Mouse (Mus musculus) thymus, adult 2 months (tissue): ENCODE data around the gene Lcp2. TPM values are rescaled to one million over a fixed set of nuclear protein-coding genes. Genes with fewer than 3 reads are reported as not detected.
"Not testable (repeated sequence)": the region's sequence is repeated elsewhere in the genome, so short reads cannot be mapped to it uniquely, and the experiment has no call there.

ENCODE experiments used
- DNase-seq: peaks from one replicate; pipeline ENCODE4 v3.0.0; 2021
- H3K27ac ChIP-seq: fragments of 200-500 bp; 2 replicates; pipeline ENCODE4 v1.5.1; 2012; ENCODE audit warnings: low read length, control low read depth; ENCODE audit not compliant: control insufficient read depth, insufficient read depth
- H3K27me3 ChIP-seq: fragments of 200-500 bp; 2 replicates; pipeline ENCODE4 v1.6.1; 2012; ENCODE audit warnings: mild to moderate bottlenecking, low read length, moderate library complexity, mixed read lengths; ENCODE audit not compliant: control insufficient read depth, insufficient read depth
- H3K36me3 ChIP-seq: fragments of 200-500 bp; 2 replicates; pipeline ENCODE4 v1.6.1; 2012; ENCODE audit warnings: mild to moderate bottlenecking, low read length, moderate library complexity; ENCODE audit not compliant: control insufficient read depth, insufficient read depth
- H3K4me1 ChIP-seq: fragments of 200-500 bp; replicated peaks from 2 replicates; pipeline ENCODE4 v1.6.1; 2012; ENCODE audit warnings: low read length; ENCODE audit not compliant: control insufficient read depth, insufficient read depth
- H3K4me3 ChIP-seq: fragments of 200-500 bp; 2 replicates; pipeline ENCODE4 v1.5.1; 2012; ENCODE audit warnings: mild to moderate bottlenecking, low read length, control low read depth, moderate library complexity; ENCODE audit not compliant: control insufficient read depth, insufficient read depth
- CTCF ChIP-seq: fragments of 200-500 bp; IDR thresholded peaks from 2 replicates; pipeline ENCODE4 v1.5.1; 2012; ENCODE audit warnings: mild to moderate bottlenecking, control low read depth, low read length, moderate library complexity, borderline replicate concordance; ENCODE audit not compliant: control insufficient read depth, poor library complexity, insufficient read depth; ENCODE audit errors: extremely low read depth
- POLR2A ChIP-seq: fragments of 200-500 bp; IDR thresholded peaks from 2 replicates; pipeline ENCODE4 v1.6.1; 2012; ENCODE audit warnings: mild to moderate bottlenecking, low read length, control low read depth, moderate library complexity; ENCODE audit not compliant: control insufficient read depth, poor library complexity, insufficient read depth; ENCODE audit errors: extremely low read depth
- WGBS: fragments of 180-500 bp; shearing (Covaris S2); methylation state at CpG from one replicate; pipeline ENCODE4 v1.1.7; 2018; 5-methylcytosine and 5-hydroxymethylcytosine counted together
- polyA plus RNA-seq: library from polyadenylated mRNA; depleted of rRNA; stranded (reverse); fragments of >200 nt; gene quantifications from 2 replicates; pipeline ENCODE4 v1.2.3, GENCODE M21; 2012

The Lcp2 gene
- polyA plus RNA-seq, 1 experiment: 153 TPM

DNA sequence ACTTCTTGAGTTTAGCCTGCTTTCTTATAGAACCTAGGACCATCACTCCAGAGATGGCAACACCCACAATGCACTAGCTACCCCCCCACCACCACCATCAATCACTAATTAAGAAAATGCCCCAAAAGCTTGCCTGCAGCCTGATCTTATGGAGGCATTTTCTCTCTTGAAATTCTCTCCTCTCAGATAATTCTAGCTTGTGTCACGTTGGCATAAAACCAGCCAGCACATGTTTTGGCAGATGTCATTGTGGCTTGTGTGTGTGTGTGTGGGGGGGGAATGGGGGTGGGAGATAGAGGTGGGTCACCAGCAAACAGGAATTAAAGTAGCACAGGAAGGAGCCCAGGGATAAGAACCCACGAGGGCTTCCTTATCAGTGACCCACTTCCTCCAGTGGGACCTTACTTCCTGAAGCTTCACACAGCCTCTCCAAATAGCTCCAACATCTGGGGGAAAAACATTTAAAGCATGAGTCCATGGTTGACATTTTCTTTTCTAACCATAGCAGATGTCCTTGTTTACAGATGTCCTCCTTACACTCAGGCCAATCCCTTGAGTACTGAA is 69.9 kb downstream of the Lcp2 start:
- Histone ChIP-seq H3K36me3 (no peaks in the 10 kb centered on the region), H3K4me3 (no peak overlapping the region), H3K27me3 (no peaks in the 10 kb centered on the region), H3K4me1 (peaks cover 5% of the 10 kb centered on the region), H3K27ac (0 out of 2 replicates have a peak overlapping the region, but pooled peaks have one; percentile 29)
- WGBS: 3% methylated on average over 2 of the region's 2 CpGs
- TF ChIP-seq POLR2A (no peak), CTCF (no peak)
- DNase-seq: no peak

DNA sequence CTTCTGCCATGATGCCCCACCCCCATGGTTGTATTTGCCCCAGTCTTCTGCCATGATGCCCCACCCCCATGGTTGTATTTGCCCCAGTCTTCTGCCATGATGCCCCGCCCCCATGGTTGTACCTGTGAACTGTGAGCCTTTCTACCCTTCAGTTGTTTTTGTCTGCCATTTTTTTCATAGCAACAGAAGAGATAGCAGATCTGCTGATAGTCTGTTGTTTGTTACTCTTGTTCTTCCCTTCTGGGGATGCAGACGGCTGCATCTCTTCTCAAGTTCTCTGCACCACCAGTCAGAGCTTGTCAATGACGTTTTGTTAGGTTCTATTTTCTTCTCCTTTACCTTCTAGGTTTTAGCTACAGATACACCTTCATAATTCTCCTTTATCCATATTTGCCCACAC is 70.9 kb downstream of the Lcp2 start:
- 70% methylated on average over 3 of the region's 3 CpGs for WGBS
- H3K4me1 ChIP-seq: peaks cover 5% of the 10 kb centered on the region
- no peak for TF ChIP-seq CTCF

DNA sequence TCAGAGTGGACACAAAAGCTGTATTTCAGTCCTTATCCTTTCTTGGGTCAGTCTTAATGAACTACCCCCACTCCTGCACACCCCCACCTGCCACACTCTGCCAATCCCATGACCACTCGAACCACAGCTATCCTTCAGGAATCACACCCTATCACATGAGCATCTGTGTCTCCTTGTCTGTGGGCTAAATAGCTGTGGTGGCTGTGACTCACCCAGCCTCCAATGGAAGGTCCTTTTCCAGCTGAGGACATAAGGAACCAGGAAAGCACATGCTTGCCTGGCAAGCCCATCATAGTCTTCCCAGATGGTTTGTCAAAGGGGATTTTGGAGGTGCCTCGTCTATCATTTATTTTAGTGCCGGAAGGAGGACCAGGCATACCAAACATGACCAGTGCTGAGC is 71.6 kb downstream of the Lcp2 start:
- Histone ChIP-seq H3K27me3 (no peaks in the 10 kb centered on the region), H3K27ac (no peak overlapping the region), H3K36me3 (no peaks in the 10 kb centered on the region), H3K4me1 (peaks cover 5% of the 10 kb centered on the region), H3K4me3 (no peak overlapping the region)
- no peak for TF ChIP-seq CTCF
- TF ChIP-seq POLR2A: no peak
- WGBS: 90% methylated on average over 3 of the region's 3 CpGs
- DNase-seq: no peak

More for the DNA sequence above, 70.9 kb downstream of the Lcp2 start:
- Histone ChIP-seq H3K4me3 (no peak overlapping the region), H3K27me3 (no peaks in the 10 kb centered on the region), H3K27ac (no peak overlapping the region), H3K36me3 (no peaks in the 10 kb centered on the region)
- DNase-seq: no peak

DNA sequence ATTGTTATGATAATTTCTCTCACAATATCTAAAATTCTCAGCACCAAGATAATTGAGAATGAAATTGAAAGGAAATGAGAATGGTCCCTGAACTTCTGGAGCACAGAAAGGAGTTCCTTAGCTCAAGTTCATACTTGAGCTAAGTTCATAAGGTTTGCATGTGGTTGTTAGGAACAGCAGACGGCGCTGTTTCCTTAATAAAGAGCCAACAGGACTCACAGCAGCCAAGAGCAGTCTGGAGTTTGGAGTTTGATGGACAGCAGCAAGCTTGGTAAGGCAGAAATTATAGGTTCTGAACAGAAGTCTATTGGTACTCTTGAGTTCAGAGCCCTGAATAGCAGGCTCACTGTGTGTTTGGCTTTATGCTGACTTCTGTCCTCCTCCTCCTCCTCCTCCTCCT is 76.4 kb downstream of the Lcp2 start:
- TF ChIP-seq POLR2A (no peak), CTCF (no peak)
- H3K27ac ChIP-seq: no peak overlapping the region
- H3K36me3 ChIP-seq: no peaks in the 10 kb centered on the region
- H3K4me3 ChIP-seq: no peak overlapping the region
- H3K27me3 ChIP-seq: no peaks in the 10 kb centered on the region
- DNase-seq: peak; percentile 14
- no peaks in the 10 kb centered on the region for H3K4me1 ChIP-seq
- 12% methylated on average over 2 of the region's 2 CpGs for WGBS

DNA sequence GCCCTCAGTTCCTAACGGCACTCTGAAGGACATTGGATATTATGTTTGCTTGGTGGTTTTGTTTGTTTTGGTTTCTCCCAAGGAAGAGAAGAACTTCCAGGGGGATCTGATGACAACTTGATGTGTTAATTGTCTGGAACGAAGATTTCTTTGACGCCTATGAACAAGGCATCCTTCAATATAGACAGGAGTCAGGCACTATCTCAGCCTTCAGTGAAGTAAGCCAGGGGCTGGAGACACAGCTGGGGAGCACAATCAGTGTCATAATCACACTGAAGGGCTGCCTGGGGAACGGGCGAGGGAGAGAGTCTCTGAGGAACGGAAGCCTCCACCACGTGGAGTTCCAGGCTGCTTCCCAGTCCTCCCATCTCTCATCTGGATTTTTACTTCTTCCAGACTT is 78.1 kb downstream of the Lcp2 start:
- H3K27me3 ChIP-seq: no peaks in the 10 kb centered on the region
- TF ChIP-seq POLR2A: no peak
- TF ChIP-seq CTCF: no peak
- DNase-seq: no peak
- no peaks in the 10 kb centered on the region for H3K4me1 ChIP-seq
- H3K4me3 ChIP-seq: no peak overlapping the region
- H3K27ac ChIP-seq: no peak overlapping the region
- WGBS: 90% methylated on average over 7 of the region's 7 CpGs
- H3K36me3 ChIP-seq: no peaks in the 10 kb centered on the region

DNA sequence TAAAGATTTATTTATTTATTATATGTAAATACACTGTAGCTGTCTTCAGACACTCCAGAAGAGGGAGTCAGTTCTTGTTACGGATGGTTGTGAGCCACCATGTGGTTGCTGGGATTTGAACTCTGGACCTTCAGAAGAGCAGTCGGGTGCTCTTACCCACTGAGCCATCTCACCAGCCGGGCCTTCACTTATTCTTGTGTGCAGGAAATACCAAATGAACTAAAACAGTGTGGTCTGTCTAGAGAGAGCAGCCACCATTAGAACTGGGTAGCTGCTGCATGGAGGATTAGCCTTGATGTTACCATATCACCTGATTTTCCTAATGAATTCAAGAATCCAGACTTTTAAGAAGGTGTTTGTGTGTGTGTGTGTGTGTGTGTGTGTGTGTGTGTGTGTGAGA is 79.0 kb downstream of the Lcp2 start:
- WGBS: 85% methylated on average over 3 of the region's 3 CpGs
- H3K27me3 ChIP-seq, H3K4me3 ChIP-seq, DNase-seq, H3K36me3 ChIP-seq, H3K4me1 ChIP-seq, H3K27ac ChIP-seq: not testable (repeated sequence)

DNA sequence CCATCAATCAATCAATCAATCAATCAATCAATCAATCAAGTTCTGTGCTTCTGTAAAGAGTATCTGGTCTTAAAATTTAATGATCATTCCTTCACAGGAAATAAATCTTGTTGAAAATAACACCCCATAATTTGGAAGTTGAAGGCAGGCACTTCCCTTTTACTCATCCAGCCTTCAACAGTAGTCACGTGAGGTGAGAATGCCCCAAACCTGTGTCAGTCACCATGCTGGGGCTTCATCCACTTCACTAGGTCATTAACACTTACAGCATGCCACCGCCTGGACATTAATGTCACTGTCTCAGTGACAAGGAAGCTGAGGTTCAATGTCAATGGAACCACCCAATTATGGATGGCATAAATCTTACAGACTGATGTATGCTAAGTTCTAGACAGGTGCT is 81.7 kb downstream of the Lcp2 start:
- H3K36me3 ChIP-seq: no peaks in the 10 kb centered on the region
- WGBS: 88% methylated on average over 2 of the region's 2 CpGs

More for the DNA sequence above, 81.7 kb downstream of the Lcp2 start:
- DNase-seq: no peak
- Histone ChIP-seq H3K27me3 (no peaks in the 10 kb centered on the region), H3K4me1 (no peaks in the 10 kb centered on the region), H3K4me3 (no peak overlapping the region), H3K27ac (no peak overlapping the region)
- TF ChIP-seq CTCF (no peak), POLR2A (no peak)
